Mouse (Mus musculus): Measurements from ENCODE around the gene Gm9833. TPM values are rescaled to one million over a fixed set of nuclear protein-coding genes. Genes with fewer than 3 reads are reported as not detected.
"Not testable (repeated sequence)": the region's sequence is repeated elsewhere in the genome, so short reads cannot be mapped to it uniquely, and the experiment has no call there.

Gm9833 gene
- 10 to 100 TPM in 1 of 2 experiments, 1 to 10 TPM in 1; 8.6 to 10.0 TPM for total RNA-seq (2021)

DNA sequence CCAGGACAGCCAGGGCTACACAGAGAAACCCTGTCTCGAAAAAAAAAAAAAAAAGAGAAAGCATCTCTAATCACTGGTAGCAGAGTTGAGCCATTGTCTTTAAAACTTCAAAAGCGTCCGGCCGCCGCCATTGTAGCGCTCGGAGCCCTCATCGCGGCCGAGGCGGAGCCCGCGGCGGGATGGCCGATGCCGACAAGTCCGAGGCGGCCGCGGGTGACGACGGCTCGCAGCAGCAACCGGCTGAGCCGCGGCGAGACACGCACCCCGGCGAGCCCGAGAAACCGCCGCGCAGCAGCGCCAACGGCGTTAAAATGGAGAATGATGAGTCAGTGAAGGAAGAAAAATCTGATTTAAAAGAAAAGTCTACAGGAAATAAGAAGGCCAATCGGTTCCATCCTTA, at the start of gene Gm9833:
TSS of gene Gm9833 (plus strand) at position 117 of the 400 bp plus-strand sequence.
- intact Hi-C loops (cut with DNase I); DNase-seq (ENCODE audit: low spot score in 2 of 2): not testable (repeated sequence)

DNA sequence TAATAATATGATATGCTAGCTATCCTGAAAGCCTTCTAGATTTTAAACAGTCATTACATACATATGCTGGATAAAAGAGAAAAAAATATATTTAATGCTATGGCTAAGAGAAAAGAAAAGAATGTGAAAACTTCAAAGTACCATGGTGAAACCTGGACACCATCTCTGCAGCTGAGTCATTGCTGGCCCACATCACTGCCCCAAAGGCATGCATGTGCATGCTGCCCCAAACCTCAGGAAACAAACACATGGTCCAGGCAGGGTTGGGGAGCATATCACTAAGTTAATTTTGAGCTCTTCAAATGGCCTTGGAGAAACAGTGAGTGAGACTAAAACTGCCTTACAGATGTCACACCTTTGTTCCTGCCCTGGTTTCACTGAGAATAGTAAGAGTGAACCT, 17.8 kb upstream of the Gm9833 start:
- no peak for DNase-seq (ENCODE audit: low spot score in 2 of 2)
- intact Hi-C loops (cut with DNase I) = no loop called here

DNA sequence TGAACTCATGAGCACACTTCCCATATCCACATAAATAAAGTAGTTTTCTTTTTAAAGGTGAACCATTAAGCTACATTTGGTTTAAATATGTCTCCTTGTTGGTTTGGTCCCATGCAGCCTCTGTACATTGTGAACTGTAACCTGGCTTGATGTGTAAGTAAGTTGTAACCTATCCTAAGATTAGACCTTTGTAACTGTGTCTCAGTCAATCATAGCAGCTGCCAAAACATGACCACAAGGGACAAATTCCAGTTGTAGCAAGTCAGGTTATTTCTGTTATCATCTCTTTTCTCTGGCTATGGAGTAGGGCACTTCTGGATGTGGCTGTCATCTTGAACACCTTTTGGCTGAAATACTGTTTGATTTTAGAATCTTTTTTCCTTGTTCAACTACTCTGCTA, 12.1 kb upstream of the Gm9833 start:
- no peak for DNase-seq (ENCODE audit: low spot score in 2 of 2)
- intact Hi-C loops (cut with DNase I) = no loop called here

DNA sequence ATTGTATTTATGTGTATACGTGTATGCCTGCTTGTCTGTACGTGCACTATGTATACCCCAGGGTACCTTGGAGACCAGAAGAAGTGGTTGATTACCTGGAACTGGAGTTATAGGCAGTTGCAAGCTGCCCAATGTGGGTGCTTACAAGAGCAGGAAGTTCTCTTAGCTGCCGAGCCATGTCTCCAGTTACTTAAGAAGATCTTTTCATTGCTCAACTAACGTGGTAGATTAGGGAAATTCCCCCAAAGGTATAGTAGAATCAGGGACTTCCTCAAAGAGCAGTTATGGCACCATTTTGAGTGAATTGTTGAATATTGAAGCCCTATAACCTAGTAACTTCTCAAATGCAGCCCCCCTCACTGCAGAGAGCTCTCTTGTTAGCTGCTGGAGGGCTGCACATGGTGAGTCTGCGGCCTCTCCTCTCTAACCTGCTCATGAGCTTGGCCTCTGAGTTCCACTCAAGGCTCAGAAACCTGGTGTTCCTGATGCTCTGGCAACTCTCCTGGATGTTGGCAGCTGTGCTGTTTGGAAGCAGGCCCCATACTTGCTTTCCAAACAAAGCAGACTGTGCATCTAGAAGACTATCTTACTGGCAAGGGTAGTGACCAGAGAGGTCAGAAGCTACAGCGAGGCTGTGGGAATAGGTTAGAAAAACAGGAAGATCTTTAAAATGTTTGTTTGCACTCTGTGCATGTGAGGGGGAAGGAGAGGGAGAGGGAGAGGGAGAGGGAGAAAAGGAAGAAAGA, 10.6 kb upstream of the Gm9833 start:
- intact Hi-C loops (cut with DNase I) = no loop called here
- DNase-seq (ENCODE audit: low spot score in 2 of 2) = no peak

DNA sequence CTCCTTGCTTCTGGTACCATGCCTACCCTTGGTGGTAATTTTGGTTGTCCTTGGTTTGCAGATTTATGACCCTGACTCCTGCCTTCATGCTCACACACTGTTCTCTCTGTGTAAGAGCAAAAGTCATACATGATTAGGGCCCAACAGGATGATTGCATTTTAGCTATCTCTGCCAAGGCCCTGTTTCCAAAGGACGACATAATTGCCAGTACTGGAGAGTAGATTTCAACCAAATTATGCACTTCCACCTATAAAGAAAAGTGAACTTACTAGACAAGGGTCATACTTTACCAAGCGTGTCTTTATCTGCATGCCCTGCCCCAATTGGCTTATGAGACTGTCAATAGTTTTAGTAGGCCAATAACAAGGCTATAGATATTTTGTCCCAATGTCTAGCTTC, 9.8 kb upstream of the Gm9833 start:
- intact Hi-C loops (cut with DNase I) = no loop called here
- no peak for DNase-seq (ENCODE audit: low spot score in 2 of 2)

DNA sequence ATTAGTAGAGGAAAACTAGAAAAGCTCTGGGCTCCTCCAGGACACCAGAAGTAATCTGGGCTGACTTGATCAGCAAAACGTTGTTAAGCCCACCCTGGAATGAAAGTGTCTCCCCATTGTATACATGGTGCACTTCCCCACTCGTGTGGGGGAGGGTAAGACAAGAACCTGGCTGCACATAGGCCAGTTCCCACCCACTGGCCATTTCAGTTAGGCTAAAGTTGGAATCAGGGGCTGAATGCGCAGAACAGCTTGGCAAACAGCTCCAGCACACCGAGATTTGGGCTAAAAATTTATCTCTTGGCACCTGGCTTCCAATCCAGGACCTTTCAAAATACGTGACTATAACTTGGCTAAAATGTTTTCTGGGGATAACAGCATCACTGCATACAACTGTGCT, 6.6 kb upstream of the Gm9833 start:
- intact Hi-C loops (cut with DNase I) = no loop called here
- DNase-seq (ENCODE audit: low spot score in 2 of 2) = no peak

DNA sequence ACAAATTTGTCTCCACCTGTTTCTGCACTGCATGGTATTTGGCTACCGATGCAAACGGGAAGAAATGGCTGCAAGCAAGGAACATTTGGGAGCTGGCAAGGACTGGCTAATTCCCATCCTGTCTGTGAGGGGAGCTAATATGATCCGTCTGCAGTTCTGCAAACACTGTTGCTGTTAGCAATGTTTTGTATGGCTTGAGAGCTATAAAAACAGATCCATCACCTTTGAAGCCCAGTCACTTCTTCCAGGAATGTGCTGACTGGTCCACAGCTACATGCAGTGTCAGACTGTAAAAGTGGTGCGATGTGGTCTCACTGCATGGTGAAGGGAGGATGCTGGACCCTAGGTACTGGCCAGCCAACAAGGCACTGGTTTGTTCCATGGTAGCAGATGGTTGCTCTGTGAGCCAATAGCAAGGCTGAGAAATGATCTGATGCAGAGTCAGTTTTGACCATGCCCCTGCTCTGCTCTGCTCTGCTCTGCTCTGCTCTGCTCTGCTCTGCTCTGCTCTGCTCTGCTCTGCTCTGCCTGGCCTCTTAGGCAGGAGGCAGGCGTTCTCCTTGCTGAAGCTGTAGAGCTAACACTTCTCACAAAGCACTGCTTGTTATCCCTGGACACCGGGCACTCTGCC, 5.9 kb upstream of the Gm9833 start:
- DNase-seq (ENCODE audit: low spot score in 2 of 2) = peak in 1 of 2 experiments; percentile 14
- intact Hi-C loops (cut with DNase I) = no loop called here

DNA sequence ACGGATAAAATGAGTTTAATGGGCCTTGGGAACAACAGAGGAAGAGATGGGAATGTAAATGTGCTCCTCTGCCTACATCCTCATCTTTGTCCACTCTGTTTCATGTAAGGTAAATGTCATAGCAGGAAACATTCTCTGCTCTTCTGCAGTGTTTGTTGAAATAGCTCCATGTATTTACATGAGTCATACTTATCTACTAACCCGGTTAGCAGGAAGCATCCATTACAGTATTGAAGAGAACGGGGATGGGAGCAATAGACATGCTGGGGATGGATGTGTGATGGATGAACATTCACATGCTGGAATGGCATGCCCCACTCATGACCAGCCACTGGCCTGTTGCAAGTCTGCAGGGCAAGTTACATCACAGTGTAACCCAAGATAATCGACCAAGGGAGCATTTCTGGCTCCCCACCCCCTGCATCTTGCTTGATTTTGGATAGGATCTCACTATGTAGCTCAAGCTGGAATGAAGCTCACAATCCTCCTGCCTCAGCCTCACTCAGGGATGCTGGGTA, 5.3 kb upstream of the Gm9833 start:
- DNase-seq (ENCODE audit: low spot score in 2 of 2) = no peak
- intact Hi-C loops (cut with DNase I) = no loop called here

DNA sequence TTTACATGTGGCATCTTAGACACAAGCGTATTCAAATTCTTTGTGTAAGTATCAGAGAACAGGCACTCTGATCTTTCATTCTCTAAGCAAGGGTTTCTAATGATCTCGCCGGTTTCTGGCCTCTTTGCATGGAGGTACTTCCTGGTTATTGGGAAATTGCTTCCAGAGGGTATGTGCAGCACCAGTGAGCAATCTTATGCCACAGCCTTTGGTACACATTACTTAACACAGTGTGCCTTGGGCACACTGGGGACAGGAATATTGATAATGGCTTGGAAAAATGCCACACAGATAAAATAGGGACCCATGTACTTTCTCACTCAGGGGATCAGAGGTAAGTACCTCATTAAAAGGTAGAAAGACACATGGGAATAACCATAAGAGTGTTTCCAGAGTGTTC, 3.8 kb upstream of the Gm9833 start:
- intact Hi-C loops (cut with DNase I) = no loop called here
- DNase-seq (ENCODE audit: low spot score in 2 of 2) = no peak

DNA sequence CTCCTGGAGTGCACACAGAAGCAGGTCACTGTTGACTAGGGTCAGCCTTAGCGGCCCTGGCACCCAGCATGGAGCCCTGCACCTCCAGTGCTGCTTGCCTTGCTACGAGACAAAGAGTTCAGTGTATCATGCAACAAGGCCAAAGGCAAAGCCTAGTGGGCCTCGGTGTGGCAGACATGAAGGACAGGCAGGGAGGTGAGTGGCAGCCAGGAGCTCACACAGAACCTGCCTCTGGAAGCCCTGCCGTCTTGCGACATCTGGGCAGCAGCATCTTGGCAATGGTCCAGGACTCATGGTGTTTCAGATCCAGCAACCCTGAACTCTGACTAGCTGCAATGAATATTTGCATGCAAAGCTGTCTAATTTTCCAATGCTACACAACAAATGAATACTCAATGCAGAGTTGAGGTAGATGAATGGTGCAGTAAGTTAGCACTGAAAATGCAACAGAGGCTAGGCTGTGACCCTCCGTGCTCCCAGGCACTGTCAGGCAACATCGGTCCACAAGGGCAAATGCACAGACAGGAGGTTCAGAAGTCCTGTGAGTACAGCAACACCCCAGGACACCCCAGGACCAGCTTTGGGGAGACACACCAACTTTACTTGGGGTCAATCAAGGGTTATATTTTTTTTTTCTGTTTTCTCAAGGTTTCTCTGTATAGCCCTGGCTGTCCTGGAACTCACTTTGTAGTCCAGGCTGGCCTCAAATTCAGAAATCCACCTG, 2.4 kb upstream of the Gm9833 start:
- no peak for DNase-seq (ENCODE audit: low spot score in 2 of 2)
- intact Hi-C loops (cut with DNase I) = no loop called here

DNA sequence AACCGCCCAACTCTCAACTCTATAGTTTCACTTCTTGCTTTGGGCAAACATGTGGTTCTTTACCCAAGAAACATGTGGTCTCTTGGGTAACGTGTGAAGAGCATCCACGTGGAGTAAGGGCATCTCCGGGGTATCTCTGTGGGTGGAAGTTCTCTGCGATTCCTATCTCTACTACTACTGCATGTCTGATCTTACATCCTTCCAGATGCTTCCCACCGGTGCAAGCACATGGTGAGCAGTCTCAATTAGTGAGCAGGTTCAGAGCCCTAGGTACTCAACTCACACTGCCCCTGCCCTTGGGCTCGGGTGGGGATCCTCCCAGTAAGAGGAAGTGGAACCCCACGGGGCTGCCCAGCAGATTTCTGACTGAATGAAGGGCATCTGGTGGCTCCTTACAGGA, 399 bp upstream of the Gm9833 start:
- DNase-seq (ENCODE audit: low spot score in 2 of 2) = no peak
- intact Hi-C loops (cut with DNase I) = no loop called here

DNA sequence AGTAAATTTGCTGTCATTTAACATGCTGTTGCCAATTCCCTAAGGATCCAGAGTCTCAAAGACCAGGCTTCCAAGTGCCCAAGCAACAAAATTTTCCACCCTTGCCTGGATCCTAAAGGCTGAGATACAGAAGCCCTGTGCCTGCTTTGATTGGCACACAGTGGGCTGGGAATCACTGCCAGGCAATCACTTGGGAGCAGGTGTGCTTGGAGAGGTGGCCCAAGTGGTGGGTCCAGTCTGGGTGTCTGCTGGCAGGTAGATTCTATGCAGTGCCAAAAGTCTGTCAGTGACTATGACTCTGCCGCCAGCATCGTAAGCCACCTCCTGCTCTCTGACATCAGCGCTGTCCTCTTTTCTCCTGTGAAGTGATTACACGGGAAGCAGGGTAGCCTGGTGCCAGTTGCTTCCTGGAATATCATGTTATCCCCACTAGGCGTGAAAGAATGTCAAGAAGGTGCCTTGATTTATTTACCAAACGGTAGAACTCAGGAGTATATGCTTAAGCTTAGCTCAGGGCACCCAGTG, 3.8 kb downstream of the Gm9833 start:
- intact Hi-C loops (cut with DNase I) = no loop called here
- DNase-seq (ENCODE audit: low spot score in 2 of 2) = no peak

DNA sequence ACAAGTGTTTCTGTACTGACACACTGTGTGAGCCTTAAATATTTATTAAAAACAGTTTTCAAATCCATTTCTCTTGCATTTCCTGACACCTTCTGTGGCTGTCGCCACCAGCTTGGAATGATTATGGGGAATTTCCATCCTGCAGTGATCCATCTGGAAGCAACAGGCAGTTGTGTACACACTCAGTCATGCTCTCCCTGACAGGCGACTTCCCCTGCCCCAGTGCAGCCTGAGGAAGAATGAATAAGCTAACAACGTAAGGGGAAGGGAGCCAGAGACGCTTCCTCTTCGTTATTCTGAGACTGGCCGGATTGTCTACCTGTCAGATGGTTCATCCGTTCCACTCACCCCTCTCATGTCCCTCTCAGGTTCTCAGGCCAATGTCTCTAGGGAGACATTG, 4.6 kb downstream of the Gm9833 start:
- no peak for DNase-seq (ENCODE audit: low spot score in 2 of 2)
- intact Hi-C loops (cut with DNase I) = no loop called here

DNA sequence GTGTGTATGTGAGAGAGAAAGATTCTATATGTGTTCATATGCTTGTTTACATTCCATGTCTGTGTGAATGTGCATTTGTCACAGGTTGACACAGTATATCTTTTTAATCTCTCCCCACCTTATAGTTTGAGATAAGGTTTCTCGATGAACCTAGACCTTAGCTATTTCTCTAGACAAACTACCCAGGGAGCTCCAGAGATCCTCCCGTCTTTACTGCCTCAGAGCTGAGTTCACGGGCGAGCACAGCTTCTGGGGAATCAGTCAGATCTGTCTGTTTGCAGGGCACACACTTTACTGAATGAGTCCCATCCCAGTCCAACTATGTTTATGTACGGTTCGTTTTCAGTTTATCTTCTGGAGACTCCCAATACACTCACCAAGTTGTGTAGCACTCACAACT, 5.0 kb downstream of the Gm9833 start:
- intact Hi-C loops (cut with DNase I) = no loop called here
- no peak for DNase-seq (ENCODE audit: low spot score in 2 of 2)

DNA sequence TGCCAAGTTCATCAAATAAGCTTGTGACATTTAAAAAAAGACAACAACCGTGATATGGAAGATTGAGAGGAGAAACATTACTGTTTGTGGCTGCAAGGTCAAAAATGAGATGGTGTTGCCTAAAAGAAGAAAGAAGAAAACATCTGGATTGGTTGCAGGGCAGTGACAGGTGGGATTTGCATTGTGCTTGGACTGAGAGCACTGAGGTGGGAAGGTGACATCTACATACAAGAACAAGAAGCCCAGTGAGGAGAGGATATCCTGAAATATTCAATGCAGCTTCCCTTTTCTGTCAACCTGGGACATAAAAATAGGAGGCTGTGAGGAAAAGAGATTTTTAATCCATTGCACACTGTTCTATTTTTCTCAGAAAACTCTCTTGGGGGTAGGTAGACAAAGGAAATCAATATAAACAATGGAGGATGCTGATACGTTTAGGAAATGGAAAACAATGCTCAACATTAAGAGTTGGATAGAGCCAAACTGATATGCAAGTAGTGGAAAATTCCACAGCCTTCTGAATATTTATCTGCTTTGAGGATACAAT, 7.2 kb downstream of the Gm9833 start:
- intact Hi-C loops (cut with DNase I) = no loop called here

DNA sequence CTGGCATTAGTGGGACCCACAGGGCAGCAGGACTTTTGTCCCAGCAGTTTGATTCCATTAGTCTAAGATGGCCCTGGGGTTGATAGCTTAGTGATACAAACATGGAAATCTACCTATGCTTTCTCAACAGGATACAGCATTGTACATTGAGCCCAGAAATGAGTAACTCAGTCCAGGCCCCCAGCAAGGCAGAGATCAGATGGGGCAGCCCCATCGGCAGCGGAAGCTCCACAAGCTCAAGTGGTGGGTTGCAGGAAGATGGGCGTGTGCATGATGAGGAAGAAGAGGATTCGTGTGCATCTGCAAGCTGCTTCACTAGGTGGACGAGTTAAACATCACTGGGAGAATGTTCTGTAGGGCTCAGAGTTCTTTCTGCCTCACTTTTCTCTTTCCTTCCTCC, 11.8 kb downstream of the Gm9833 start:
- DNase-seq (ENCODE audit: low spot score in 2 of 2) = no peak
- intact Hi-C loops (cut with DNase I) = no loop called here

More for the DNA sequence above, 7.2 kb downstream of the Gm9833 start:
- DNase-seq (ENCODE audit: low spot score in 2 of 2) = no peak

DNA sequence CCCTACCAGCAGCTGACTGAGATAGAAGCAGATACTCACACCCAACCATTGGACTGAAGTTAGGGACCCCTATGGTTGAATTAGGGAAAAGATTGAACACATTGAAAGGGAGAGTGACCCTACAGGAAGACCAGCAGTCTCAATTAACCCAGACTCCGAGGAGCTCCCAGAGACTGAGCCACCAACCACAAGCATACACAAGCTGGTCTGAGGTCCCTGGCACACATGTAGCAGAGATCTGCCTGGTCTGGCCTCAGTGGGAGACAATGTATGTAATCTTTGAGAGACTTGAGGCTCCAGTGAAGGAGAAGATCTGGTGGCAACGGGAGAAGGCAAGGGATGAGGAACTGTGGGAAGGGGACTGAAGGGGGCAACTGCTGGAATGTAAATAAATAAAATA, 23.7 kb downstream of the Gm9833 start:
- no peak for DNase-seq (ENCODE audit: low spot score in 2 of 2)
- intact Hi-C loops (cut with DNase I) = no loop called here

DNA sequence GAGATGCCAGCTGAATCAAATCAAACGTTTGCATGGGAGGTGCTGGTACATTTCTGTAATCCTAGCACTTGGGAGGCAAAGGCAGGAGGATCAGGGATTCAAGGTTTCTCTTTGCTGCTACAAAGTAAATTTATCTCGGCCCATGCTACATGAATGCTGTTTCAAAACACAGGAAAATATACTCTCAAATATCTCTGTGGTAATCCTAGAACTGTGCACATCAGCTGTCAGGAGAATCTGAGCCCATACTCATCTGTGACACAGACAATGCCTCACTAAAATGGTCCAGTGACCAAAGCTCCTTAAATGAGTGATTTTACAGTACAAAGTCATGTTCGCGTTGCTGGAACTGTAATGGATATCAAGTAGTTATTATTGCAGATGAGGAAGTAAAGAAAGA, 24.3 kb downstream of the Gm9833 start:
- intact Hi-C loops (cut with DNase I) = no loop called here
- no peak for DNase-seq (ENCODE audit: low spot score in 2 of 2)

DNA sequence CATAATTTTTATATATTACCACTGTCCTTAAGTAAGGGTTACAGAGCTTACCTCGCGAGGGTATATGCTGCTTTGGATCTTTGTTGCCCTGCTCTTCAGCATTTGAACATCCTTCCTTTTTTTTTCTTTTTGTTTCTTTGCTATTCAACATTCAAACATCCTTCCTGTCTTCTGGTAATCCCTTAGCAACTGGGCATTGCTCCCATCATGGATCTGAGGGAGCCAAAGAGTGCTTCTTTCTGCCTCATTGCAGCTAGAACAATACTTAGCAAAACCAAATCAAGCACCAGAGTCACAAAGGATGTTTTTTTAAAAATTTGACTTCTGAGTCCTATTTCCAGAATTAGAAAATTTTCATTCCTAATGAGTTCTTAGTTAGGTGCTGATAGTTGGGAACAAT, 24.8 kb downstream of the Gm9833 start:
- DNase-seq (ENCODE audit: low spot score in 2 of 2) = no peak

DNA sequence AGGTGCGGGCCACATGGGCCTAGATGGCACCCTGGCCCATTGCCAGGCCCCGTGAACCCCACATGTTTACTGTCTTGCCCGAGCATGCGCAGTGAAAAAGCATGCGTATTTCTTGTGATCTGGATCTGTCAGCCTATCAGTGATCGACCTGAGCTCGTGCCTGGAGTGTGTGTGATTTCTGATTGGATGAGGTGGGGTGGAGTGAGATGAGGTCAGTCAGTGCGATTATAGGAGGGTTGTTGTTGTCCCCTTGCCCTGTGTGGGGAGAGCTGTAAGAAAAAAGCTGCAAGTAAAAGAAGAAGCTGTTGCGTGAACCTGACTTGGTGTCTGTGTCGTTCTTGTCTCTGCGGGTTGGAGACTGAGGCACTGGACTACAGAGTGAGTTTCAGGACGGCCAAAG, 28.6 kb downstream of the Gm9833 start:
- no peak for DNase-seq (ENCODE audit: low spot score in 2 of 2)
- intact Hi-C loops (cut with DNase I) = no loop called here

More for the DNA sequence above, 24.8 kb downstream of the Gm9833 start:
- intact Hi-C loops (cut with DNase I) = no loop called here

Measured in left cerebral cortex, postnatal 36 days (tissue).